Mouse (Mus musculus) adrenal gland, postnatal 4 days (tissue): ENCODE data around the gene Eef1a1. TPM values are rescaled to one million over a fixed set of nuclear protein-coding genes. Genes with fewer than 3 reads are reported as not detected.
"Not testable (repeated sequence)": the region's sequence is repeated elsewhere in the genome, so short reads cannot be mapped to it uniquely, and the experiment has no call there.

Experiments used
- DNase-seq, 2 experiments: peaks; one replicate each; pipeline ENCODE4 v3.0.0; 2021 to 2022; ENCODE audit warnings: low spot score in 2 of 2, mixed read lengths in 2 of 2
- long read RNA-seq, 2 experiments: library from polyadenylated mRNA; stranded (forward); transcript quantifications; one replicate each; pipeline ENCODE4 v2.0.0; 2021
- total RNA-seq, 2 experiments: library from RNA; stranded (reverse); gene quantifications; 2 replicates each; pipeline ENCODE4 v1.2.3; 2021

The Eef1a1 gene
- total RNA-seq = 1,000 to 10,000 TPM; 7,895 to 7,946 TPM
- long read RNA-seq, experiment 1, transcript Eef1a1-201 (8 exons, 1,794 nt) = major isoform, 615 of 848 reads
- long read RNA-seq, experiment 1, partial matches to known transcripts = 221 of 848 reads
- long read RNA-seq, experiment 1, other reads (novel, unspliced or antisense) = 12 of 848 reads
- long read RNA-seq, experiment 2, transcript Eef1a1-201 (8 exons, 1,794 nt) = major isoform, 1,025 of 1,470 reads
- long read RNA-seq, experiment 2, partial matches to known transcripts = 415 of 1,470 reads
- long read RNA-seq, experiment 2, other reads (novel, unspliced or antisense) = 30 of 1,470 reads

GRCm38 (mm10) chr9:78488890-78489420 lies at the start of gene Eef1a1:
Gene Eef1a1 (minus strand): TSS chr9:78489151.
- peak; percentile 16 to 30 for DNase-seq

DNA sequence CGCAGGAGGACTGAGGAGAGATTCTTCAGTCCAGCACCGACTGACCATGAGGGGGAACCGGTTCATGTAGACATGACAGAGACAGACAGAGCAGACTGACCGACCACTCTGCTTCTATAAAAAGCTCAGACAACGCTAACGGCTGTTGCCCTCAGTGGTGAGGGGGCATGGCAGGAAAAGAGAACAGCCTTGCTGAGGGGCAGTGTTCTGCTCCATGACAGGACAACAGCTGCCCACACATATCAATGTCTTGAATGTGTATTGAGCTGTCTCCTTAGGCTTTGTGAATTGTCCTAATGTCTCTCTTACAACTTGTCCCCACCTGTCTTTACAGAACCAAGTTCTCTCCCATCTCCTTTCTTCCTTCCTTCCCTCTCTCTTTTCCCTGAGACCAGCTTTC lies 49.5 kb upstream of the Eef1a1 start:
- no peak for DNase-seq

- DNase-seq = no peak
Measured at GRCm38 (mm10) chr9:78537154-78537873, 48.4 kb upstream of the Eef1a1 start.

- DNase-seq = no peak
Measured at GRCm38 (mm10) chr9:78534606-78535005, 45.7 kb upstream of the Eef1a1 start.

- DNase-seq = no peak
Measured at GRCm38 (mm10) chr9:78533296-78533935, 44.5 kb upstream of the Eef1a1 start.

GRCm38 (mm10) chr9:78532341-78532819 lies 43.4 kb upstream of the Eef1a1 start:
- no peak for DNase-seq

DNA sequence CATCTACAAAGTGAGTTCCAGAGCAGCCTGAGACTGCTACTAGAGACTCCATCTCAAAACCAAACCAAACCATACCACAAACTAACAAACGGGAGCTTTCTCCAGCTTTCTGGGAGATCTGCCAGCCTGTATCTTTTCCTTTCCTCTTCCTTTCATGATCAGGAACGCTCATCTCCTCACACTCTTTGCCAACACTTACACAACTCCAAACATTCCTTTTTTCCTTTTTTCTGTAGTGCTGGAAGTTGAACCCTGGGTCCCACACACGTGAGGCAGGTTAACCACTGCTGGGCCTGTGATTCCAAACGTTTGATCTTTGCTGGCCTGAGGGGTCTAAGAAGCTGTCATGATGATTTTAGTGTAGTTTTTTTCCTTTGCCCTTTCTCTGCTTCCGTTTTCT lies 42.9 kb upstream of the Eef1a1 start:
- no peak for DNase-seq

DNA sequence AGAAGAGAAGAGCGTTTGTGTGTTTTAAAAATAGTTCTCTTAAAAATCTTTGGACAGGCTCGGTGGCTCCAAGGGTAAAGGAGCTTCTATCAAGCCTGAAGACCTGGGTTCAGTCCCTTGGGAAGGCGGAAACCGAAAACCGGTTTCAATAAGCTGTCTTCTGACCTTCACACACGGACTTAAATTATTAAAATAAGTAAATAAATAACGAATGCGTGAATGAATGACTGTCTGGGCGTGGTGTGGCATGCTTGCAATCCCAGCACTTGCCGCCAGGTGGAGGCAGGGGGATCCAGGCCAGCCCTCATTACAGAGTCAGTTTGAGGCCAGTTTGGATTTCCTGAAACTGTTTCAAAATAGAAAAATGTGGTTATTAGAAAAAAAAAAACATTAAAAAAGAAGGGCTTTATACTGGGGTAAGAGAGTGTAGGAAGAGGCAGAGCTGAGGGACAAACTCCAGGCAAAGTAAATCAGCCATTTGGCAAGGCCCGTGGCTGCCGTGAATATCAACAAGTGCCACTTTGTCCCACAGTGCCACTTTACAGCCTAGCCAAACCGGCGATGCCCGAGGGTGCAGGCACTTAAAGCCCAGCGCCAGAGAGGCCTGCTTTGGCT lies 38.9 kb upstream of the Eef1a1 start:
- DNase-seq = peak; percentile 46 to 74

- DNase-seq = peak; percentile 62 to 73
Measured at GRCm38 (mm10) chr9:78527301-78527761, 38.4 kb upstream of the Eef1a1 start.

DNA sequence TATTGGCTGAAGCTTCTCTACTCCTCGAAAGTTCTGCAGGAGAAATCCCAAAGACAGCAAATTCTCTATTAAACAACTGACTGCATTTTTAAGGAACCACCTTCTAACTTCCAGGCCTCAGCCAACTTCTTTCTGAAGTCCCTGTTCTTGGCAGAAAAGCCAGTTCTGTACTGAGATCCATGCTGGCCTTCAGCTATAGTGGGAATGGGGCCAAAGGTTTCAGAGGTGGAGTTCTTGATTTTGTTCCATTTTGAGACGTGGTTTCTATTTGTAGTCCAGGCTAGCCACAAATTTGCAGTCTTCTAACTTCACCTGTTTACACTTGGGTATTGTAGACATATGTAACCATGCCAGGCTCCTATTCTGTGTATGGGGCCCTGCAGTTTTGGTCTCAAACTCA lies 37.3 kb upstream of the Eef1a1 start:
- DNase-seq = no peak

DNA sequence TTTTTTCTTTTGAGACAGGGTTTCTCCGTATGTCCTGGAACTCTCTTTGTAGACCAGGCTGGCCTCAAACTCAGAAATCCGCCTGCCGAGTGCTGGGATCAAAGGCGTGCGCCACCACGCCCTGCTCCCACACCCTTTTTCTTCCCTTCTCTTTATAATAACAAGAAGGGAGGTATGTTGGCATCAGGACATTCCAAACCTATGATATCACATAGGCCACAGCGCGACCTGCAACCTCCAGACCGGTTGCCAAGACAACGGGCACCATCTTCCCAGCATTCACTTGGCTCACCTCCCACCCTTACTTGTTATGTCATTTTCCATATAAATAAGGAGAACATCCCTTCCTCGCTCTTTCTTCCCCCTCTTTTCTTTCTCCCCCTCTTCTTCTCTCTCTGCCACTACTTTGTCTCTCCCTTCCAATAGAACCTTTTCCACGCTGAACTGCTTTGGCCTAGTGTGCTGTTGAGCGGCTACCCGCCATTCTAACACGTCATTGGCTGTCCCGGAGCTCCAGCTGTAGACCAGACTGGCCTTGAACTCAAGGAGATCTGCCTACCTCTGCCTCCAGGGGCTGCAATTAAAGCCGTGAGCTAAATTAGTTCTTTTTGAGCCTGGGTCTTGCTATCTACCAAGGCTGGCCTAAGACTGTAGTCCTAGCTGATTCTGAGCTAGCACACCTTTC lies 36.6 kb upstream of the Eef1a1 start:
- DNase-seq = no peak

GRCm38 (mm10) chr9:78521689-78522088 lies 32.7 kb upstream of the Eef1a1 start:
- no peak for DNase-seq

DNA sequence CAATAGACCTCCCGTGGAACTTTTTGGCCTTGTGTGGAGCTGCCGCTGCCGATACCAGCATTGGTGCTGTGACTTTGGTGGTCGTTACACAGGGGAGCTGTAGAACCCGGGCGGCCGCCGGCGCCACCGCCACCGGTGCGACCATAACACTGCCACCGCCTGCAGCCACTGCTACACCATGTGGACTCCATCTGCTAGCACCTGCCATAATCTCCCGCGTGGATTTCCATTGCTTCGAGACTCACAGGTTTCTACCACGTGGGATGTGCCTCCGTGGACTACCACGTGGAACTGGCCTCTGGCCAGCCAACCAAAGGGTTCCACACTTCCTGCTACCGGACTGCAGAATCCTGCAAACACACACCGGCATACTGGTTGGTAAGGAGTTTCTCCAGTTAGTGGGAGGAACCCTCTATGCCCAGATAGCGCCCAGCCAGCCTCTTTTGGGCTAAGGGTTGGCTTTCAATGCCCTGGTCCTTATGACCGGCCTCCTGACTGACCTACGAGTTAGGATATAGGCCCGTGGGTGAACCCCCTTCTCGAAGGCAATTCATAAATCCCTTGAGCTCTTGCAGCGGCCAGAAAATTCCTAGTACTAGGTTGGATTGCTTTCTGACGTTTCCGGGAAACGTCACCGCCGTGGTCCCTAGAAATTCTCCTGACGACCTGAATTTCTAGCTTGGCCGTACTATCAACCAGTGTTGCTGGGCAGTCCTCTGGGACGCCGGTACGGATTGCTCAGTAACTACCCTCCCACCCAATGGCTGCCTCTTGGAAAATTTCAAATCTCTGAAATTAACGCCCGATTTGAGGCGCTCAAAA lies 32.0 kb upstream of the Eef1a1 start:
- peak in 1 of 2 experiments; percentile 13 for DNase-seq

DNA sequence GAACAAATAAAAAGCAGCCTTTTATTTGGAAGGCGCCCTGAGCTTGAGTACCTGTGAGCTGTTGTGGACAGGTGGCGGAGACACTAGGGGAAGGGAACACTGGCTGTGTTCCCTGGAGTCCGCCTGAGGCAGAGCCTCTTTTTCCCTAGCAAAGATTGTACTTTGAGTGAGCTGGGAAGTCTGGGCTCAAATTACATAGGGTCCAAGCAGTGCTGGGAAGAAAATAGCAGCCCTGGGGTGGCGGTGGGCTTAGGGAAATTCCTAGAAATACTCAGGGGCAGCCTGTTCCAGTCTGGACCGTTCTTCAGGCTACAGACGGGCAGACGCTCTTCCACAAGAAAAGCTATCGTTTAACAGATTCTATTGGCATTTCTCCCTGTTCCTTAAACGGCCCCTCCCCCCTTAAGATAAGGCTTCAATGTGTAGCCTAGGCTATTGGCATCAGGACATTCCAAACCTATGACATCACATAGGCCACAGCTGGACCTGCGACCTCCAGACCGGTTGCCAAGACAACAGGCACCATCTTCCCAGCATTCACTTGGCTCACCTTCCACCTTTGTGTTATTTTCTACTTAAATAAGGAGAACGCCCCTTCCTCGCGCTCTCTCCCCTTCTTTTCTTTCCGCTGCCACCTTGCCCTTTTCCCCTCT lies 31.3 kb upstream of the Eef1a1 start:
- no peak for DNase-seq

- DNase-seq = not testable (repeated sequence)
Measured at GRCm38 (mm10) chr9:78517237-78517636, 28.3 kb upstream of the Eef1a1 start.

- no peak for DNase-seq
Measured at GRCm38 (mm10) chr9:78516125-78516524, 27.2 kb upstream of the Eef1a1 start.

- no peak for DNase-seq
Measured at GRCm38 (mm10) chr9:78514681-78515080, 25.7 kb upstream of the Eef1a1 start.

DNA sequence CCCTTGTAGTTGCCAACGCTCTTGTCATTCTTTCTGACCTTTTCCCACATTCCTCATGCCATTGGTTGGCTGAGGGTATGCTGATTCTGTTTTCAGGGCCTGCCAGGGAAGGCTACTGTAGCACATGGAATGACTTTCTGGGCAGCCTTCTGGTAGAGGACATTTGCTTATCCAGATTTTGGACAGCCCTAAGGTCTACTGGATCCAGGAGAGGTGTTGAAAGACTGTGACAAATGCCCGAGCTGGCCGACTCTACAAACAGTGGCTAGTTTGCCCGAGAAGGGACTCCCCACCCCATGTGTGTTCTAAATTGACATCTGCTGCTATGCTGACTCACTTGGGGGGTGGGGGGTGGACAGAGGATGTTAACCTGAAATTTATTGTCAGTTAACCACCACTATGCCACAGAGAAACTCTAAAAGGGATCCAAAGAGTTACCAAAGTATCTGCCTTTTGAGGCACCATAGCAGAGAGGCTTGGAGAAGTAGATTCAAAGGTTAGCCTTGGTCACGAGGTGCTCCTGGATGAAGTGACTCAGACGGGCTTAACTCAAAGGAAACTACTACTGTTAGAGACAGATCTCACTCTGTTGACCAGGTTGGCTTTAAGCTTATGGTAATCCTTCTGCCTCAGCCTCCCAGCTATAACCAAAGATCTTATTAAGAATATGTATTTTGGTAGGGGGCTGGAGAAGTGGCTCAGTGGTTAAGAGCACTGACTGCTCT lies 25.0 kb upstream of the Eef1a1 start:
- DNase-seq = no peak

DNA sequence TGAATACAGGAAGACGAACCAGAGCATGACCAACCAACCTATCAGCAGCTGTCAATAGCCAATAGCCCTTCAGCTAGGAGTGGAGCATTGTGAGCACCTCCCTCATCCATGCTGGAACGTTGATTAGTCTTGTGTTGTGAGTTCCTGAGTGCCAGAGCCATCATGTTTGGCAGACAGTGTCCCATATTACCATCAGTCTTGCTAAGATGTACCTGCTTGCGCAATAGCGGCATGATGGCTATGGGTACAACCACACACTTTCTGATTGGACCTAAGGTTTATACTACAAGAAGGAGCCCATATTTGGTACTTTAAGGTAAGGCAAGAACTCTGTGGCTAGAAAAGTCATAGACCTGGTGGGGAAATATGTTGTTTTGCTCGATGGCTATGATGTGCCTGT lies 22.8 kb upstream of the Eef1a1 start:
- no peak for DNase-seq
